Mouse (Mus musculus) left cerebral cortex, adult 11 months (tissue): ENCODE results near the gene Ubtf.
"Not testable (repeated sequence)": the region's sequence is repeated elsewhere in the genome, so short reads cannot be mapped to it uniquely, and the experiment has no call there.

Source experiments
- DNase-seq: peaks from one replicate; pipeline ENCODE4 v3.0.0; 2022; ENCODE audit warnings: low spot score

The Ubtf gene

DNA sequence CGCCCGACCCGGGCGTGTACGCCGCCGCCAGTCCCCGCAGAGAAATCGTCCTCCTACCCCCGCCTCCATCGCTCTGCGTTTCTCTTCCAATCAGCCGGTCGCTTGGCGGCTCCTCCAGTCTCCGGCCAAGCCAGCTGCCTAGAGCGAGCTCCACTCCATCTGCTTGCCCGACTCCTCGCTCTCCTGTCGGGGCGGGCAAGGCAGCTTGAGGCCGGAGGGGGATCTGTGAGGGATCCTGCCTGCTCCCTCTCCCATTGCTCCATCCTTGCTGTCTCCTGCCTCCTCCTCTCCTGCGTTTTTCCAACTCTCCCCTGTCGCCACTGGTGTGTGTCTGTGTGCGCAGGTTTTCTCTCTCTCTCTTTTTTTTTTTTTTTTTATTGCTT is at the start of gene Ubtf:
TSS of gene Ubtf (minus strand) at position 333 of the 383 bp plus-strand sequence.
- DNase-seq, result no peak

DNA sequence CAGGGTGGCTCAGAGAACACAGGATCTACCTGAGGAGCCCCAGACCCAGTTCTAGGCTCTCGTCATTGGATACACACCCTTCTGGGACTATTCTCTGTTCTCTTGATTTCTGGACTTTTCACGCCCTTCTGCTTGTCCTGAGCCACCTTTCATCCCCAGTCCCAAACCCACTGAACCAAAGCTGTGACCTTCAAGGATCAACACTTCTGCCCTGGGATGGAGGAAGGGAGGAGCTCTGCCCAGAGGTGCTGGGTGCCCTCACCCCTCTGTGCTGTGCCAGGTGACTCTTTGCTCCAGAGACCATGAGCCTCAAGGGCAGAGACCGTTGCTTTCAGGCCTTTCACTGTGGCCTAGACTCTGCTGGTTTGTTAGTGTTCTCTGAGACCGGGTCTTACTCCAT is 49.7 kb upstream of the Ubtf start:
- DNase-seq, result no peak

DNA sequence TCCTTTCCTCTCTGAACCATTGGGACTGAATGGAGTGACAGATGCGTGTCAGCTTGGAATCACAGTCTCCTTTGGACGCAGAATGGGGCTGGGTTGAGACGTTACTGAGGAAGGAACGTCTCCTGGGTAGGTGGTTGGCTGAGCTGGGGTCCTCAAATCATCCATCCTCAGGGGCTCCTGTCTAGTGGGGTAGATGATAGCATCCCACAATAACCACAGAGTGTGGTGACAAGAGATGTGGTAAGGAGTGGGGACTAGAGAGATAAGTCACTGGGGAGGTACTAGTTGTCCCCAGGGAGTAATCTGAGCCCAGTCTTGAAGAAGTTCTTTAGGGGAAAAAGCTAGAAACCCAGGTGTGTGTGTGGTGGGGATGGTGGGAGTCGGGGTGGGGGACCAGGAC is 48.8 kb upstream of the Ubtf start:
- DNase-seq, result no peak

DNA sequence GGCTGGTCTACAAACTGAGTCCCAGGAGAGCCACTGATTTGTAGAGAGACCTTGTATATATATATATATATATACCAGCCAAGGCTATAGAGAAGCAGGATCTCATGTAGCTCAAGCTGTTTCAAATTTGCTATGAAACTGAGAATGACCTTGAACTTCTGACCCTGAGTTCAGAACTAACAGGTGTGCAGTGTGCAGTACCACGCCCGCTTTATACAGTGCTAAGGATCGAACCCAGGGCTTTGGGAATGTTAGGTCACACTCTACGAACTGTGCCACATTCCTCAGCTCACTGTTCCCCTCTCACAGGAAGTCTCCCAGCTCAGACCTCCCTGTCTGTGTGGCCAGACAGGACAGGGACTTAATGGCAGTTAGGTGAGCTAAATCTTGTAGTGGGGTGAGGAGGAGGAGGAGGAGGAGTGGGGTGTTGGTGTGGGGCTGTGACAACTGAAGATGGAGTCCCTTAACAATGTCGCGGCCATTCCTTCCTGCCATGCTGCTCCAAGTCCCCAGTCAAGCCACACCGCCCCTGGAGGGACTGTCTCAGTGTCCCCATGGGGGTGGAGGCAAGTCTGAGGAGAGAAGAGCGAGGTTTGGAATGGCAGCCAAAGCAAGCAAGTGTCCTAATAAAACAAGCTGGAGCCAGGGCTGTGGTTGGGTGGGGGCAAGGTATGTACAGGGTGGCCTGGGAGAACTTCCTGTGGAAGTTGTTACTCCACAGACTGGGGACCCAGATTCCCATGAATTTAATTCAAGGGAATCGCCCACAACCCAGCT is 48.1 kb upstream of the Ubtf start:
- DNase-seq, result no peak

DNA sequence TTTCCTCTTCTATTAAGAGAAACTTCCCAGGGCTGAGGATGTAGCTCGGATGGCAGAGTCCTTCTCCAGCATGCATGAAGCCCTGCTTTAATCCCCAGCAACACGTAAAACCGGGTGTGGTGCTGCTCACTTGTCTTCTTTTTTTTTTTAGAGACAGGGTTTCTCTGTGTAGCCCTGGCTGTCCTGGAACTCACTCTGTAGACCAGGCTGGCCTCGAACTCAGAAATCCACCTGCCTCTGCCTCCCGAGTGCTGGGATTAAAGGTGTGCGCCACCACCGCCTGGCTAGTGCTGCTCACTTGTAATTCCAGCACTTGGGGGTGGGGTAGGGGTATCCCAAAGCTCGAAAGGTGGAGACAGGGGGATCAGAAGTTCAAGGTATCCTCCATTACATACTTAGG is 46.6 kb upstream of the Ubtf start, which contains the start of gene Slc4a1:
TSS of gene Slc4a1 (minus strand) at position 101 of the 400 bp plus-strand sequence.
- DNase-seq, result not testable (repeated sequence)

DNA sequence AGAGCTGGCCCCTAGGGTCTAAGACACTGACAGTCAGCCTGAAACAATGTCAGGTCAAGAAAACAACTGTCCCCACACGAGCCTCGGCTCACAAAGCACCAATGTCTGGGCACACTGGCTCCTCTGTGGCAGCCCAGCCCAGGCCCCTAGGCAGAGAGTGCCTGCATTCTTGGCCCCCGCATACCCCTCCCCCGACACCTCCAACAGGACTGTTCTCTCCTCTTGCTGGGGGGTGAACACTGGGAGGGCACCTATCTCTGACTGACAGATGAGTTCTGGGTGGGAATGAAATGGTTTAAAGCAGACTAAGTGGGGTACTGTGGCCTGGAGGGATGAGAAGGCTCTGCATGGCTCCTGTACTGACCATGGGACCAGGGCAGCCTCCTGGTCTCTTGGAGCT is 46.2 kb upstream of the Ubtf start:
- DNase-seq, result no peak

DNA sequence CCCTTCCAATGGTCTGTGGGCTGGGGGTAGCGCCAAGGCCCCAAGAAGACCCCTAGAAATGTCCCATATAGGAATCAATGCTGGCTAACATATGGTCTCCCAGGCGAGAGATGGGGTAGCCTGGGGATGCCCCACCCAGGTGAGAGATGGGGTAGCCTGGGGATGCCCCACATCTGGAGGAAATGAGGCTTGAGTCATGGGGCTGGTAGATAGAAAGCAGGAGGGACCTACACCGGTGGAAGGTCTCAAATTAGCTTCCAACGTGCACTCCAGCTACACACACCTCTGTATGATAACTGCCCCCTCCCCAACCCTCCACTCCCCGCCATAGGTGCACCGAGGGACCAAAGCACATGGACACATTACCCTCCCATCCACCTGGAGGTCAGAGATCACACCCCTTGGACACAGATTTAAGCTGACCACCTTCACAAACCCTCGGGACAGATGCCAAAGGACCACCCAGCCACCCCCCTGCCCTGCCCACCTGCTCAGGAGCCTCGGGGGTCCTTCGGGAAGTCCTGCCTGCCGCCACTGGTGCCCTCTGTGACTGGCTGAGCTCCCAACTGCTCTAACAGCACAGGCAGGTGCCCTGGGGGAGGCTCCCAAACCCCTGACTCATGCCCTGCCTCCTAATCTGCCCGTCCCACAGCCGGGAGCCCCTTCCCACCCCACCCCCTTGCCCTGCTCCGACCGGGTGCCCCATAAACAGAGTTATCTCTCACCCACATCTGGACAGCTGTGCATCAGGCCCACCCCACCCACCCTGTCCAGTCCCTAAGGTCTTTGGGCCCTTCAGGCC is 45.2 kb upstream of the Ubtf start:
- DNase-seq, result no peak

DNA sequence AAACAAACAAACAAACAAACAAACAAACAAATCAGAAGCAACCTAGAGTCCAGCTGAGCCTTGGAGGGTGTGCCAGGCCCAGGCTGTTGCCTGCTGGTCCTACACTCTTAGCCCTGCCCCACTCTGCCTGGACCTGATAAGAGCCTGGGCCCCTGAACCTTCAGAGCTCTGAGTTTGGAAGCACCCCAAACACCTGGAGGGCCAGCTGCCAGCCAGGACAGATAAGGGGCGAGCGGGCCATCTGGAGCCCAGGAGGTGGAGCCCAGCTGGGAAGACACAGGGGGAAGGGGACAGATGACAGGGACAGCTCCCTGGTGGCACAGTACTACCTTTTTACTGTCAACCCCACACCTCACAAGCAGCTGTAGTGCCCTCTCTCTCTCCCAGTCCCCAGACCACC is 44.1 kb upstream of the Ubtf start:
- DNase-seq, result no peak

DNA sequence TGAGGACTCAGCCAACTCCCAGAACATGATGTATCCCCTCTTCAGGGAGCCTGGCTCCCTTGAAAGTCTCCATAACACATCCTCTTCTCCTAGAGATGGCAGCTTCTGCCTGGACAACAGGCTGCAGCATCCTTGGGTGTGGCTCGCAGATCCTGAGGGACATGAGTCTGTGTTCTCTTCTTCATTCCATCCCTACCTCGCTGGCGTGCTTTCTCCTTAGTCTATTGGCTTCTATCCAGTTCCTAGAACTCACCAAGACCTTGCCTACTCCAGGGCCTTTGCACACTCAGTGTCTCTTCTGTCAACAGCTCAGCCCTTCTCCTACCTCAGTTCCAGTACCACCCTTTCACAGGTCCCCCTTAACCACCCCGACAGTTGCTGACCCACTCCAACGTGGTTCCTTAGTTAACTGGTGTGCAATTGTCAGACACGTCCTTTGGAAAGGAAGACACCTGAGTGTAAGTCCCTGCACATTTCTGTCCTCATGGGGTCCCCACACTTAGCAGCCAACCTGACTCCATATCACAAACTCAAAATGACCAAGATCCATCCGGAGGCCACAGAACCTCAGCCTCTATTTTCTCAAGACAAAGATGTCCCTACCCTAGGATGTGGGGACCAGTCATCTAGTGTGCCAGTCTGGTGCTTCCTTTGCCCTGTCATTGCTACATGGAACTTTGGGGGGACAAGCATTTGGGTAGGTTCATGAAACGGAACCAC is 42.4 kb upstream of the Ubtf start:
- no peak for DNase-seq

DNA sequence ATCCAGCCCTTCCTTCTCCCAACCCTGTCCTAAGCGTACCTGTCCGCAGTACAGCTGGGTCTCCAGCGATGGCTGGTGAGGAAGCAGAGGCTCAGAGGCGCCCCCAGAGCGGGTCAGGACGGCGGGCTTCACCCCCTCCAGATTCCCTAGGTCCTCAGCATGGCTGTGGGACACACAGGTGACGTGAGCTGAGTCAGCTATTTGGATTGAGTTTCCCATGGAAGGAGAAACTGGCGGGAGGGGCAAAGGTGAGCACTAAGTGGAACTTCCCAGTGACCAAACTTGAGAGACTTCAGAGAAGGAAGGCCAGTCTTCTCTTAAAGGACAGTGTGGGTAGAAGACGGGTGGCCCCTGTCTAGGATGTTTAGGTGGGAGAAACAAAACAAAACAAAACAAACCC is 38.8 kb upstream of the Ubtf start:
- DNase-seq, result no peak

DNA sequence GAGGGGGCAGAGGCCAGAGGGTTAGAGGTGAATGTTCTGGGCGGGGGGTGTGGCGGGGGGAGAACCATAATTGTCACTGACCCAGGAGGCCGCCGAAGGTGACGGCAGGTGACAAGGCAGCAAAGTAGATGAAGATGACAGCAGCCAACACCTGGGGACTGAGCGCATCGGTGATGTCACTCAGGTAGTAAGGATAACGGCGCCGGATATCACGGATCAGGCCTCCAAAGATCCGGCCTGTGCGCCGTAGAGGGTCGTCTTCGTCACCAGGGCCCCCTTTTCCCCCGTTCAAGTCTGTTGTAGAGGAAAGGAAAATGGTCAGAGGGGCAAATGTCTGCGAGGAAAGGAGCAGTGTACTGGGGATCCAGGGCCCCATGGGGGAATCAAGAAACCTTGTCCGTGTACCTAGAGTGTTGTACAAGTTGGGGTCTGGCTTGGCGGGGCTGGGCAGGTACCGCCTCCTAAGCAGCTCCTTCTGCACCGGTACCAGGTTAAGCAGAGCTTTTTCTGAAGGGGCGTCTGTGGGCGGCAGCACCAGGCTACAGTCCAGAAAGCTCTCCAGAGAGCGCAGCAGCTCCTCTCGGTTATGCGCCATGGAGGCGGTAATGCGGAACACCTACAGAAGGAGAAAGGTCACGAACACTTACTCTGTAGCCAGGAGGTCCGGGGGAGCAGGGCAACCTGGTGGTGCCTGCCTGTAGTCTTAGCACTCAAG is 37.3 kb upstream of the Ubtf start:
- no peak for DNase-seq

DNA sequence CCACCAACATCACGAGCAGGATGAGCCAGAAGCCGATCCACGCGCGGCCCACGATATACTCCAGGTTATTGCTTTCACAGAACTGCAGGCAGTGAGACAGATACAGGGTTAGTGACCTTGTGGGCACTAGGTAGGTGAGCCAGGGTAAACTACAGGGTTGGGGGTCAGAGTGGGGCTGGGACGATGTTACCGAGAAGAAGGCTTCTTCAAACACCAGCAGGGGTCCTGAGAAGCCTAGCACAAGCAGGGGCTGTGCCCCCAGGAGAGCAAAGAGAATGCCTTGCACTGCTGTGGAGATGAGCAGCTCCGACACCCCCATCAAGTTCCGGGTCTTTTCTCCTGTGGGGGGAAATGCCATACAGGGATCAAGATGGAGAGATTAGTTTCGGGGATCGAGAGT is 36.6 kb upstream of the Ubtf start:
- no peak for DNase-seq

DNA sequence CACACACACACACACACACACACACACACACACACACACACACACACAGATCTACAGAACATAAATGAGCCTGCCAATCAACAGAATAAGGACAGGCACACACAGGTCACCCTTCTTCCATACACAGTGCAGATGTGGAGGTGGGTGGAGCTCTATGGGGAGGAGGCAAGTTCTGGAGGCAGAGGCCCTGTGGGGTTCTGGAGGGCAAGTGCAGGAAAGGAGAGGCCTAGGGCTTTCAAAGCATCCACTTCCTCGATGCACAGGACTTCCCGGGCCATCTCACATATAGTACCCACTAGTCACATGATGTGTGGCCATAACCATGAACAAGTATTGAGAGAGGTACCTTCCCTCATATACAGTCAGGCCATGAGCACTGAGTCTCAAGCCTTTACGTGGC is 36.0 kb upstream of the Ubtf start:
- DNase-seq, result no peak

DNA sequence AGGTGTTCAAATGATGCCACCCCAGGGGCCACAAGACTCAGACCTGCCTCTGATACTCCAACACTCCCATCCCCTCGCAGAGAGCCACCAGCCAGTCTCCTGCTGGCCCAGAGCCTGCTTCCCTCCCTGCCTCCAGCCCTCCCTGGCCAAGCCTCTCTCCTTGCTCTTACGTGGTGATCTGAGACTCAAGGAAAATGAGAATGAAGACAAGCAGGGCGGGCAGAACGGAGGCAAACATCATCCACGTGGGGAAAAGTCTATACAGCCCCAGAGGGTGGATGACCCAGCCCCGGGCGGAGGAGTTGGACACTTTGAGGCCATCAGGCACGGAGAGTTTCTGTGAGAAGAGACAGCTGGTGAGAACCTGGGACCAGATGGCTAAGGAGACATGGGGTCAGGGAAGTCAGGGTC is 33.5 kb upstream of the Ubtf start:
- DNase-seq, result no peak

DNA sequence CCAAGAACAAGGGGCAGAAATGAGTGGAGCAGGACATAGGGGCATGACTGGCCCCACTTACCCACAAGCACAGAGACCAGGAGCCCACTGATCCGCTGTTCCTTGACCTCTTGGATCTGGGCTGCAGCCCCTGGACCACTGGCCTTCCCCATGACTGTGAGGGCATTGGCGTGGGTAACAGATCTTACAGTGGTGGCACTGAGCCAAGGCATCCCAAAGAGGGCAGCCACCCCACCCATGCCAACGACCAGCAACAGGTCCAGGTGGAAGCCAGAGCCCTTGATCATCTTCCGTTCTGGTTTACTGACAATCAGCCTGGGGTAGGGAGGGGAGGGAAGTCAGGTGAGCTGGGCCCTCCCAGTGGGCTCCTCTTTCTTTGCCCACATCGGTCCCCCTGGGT is 32.8 kb upstream of the Ubtf start:
- no peak for DNase-seq

DNA sequence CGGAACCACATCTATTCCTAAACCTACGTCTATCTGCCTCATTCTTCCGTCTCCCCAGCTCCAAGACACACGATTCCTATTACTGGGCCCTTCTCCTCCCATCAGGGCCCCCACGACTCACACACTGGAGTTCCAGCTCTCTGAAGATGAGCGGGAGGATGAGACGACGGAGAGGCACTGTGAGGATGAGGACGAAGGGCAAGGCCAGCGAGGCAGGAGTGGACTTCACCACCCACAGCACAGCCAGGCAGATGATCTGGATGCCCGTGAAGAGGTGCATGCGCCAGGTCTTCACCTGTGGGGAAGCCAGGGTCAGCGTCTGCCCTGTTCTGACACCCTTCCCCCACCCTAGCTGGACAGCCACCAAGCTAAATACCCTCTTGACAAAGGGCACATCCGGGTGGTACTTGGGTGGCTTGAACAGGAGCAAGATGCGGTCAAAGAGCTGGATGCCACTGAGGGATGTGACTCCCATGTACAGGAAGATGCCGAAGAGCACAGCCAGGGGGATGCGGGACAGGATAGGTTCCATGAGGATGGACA is 31.5 kb upstream of the Ubtf start:
- DNase-seq, result no peak

DNA sequence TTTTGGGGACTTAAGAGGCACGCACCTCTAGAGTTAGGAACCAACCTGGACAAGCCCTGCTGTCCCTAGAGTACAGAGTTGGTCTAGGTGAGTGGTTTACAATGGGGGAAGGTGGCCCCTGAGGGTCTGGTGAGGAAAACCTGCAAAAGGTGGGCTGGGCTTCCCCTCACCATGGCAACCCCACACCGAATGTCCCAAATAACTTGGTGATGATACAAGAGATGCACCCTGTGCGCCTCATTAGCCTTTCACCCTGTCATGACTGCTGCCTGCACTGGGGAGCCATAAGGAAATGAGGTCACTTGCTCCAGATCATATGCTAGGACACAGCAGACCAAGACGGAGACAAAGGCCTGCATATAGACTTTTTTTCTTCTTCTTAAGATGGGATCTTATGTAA is 30.9 kb upstream of the Ubtf start:
- DNase-seq, result no peak

DNA sequence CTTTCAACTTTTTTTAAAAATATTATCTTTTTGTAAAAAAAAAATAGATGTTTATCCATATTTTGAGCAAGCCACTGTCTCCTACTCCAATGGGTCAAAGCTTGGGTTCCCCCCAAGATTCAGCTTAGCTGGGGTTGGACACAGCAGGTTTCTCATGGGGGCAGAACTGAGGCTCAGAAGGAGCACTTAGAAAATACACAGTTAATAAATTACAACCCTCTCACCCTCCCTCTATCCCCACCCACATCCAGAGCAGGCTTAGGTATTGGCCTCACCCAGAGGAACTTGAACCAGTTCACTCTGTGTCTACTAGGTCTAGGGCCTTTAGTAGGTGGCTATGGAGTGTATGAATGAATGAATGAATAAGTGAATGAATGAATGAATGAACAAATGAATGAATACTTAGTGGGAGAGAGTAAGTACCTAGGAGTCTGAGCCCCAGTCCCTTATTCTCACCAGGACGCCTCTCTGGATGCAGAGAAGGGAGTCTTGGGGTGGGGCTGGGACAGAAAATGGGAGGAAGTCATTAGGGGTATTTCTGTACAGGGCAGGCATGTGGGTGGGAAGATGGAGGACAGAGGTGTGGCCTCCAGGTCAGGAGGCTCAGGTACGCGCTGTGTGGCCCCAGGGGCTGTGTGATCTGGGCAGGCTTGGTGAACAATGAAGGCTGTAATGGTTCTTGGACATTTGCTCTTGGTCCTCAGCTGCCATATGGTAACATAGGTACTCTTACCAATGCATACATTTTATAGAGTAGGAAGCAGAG is 29.8 kb upstream of the Ubtf start:
- no peak for DNase-seq

DNA sequence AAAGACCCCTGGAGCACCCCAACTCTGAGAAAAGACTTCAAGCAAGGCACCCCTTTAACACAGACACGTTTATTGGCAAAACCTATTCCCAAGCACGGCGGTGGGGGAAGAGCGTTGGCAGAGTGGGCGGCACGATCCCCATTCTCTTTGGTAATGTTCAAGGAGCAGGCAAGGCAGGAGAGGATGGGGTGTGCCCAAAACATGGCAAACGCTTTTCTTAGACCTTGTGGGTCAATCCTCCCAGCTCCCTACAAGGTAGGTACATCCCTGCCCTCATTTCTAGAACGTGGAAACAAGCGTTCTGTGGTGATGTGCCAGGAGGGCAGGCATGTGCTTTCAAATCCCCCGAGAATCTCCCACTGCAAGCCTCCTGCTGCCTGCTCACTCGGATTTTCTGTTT is 29.2 kb upstream of the Ubtf start:
- no peak for DNase-seq

DNA sequence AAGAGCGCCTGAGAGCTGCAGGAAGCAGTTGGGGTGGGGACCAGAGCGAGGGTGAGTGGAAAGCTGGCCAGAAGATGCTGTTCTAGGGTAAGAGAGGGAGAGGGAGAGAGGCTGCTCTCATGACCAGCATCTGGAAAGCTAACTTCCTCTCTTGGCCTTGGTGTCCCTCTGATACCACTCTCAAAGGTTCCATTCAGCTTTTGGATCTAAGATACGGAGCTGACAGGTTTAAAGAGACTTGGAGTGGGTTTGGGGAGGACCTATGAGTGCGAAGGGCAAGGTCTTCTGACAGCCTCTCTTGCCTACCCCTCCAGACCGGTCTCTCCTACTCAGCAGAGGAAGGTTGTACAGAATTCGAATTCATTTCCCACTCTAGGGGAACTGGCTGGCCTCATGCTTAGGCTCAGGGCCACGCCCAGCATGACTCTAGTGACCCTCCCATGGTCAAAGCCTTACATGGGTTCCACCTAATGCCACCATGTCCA is 28.6 kb upstream of the Ubtf start:
- DNase-seq, result no peak

DNA sequence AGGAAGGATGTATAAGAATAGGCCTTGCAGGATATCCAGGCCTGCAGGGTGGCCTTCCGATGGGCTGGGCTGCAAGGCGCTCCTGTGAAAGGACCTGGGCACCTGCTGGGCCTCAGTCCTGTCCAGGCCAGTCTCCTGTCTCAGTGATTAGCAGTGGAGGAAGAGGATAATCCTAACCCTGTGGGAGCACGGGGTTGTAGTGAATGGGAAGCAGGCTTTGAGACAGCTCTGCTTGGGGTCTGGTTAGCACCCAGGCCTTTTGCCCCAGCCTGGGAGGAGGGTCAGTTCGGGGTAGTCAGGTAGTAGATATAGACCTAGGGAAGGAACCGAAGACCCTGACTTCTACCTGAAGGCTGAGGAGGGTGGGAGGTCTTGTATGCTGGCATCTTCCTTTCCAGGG is 28.1 kb upstream of the Ubtf start:
- DNase-seq, result no peak
